Mouse (Mus musculus) CD4-positive, CD25-positive, alpha-beta regulatory T cell, adult 4 months (primary cell): ENCODE data around the gene Arhgap45. TPM values are rescaled to one million over a fixed set of nuclear protein-coding genes. Genes with fewer than 3 reads are reported as not detected.

ENCODE experiments used
- ATAC-seq: one replicate; pipeline ENCODE4 v1.8.0; 2017
- polyA plus RNA-seq, 2 experiments: library from polyadenylated mRNA; unstranded; fragments of 100-300 nt; shearing (Covaris generic); gene quantifications; one replicate each; pipeline ENCODE4 v1.2.1; 2017

The Arhgap45 gene
- polyA plus RNA-seq, 2 experiments from 2014 or later: 233 to 369 TPM

- peak; percentile 60 for ATAC-seq
These were observed 908 bp downstream of the Arhgap45 start for GRCm38 (mm10) chr10:80017361-80017760.

- ATAC-seq: no peak
These were observed 1.3 kb downstream of the Arhgap45 start for GRCm38 (mm10) chr10:80017771-80018170.

- ATAC-seq: peak; percentile 21
These were observed 2.4 kb downstream of the Arhgap45 start for GRCm38 (mm10) chr10:80018739-80019297.

- no peak for ATAC-seq
These were observed 3.1 kb downstream of the Arhgap45 start for GRCm38 (mm10) chr10:80019471-80020131.

- ATAC-seq: no peak
These were observed 3.7 kb downstream of the Arhgap45 start for GRCm38 (mm10) chr10:80020191-80020590.

GRCm38 (mm10) chr10:80020603-80021319, 4.3 kb downstream of the Arhgap45 start:
- no peak for ATAC-seq

- no peak for ATAC-seq
These were observed 4.8 kb downstream of the Arhgap45 start for GRCm38 (mm10) chr10:80021320-80021641.

GRCm38 (mm10) chr10:80022164-80022563, 5.7 kb downstream of the Arhgap45 start:
- no peak for ATAC-seq

- no peak for ATAC-seq
These were observed 6.4 kb downstream of the Arhgap45 start for GRCm38 (mm10) chr10:80022806-80023205.

- ATAC-seq: peak; percentile 23
These were observed 7.3 kb downstream of the Arhgap45 start for GRCm38 (mm10) chr10:80023758-80024157.

- ATAC-seq: peak; percentile 88
These were observed 8.0 kb downstream of the Arhgap45 start for GRCm38 (mm10) chr10:80024229-80025043.

GRCm38 (mm10) chr10:80025044-80025347, 8.5 kb downstream of the Arhgap45 start:
- no peak for ATAC-seq

- no peak for ATAC-seq
These were observed 9.0 kb downstream of the Arhgap45 start for GRCm38 (mm10) chr10:80025463-80025862.

GRCm38 (mm10) chr10:80025889-80026288, 9.4 kb downstream of the Arhgap45 start:
- no peak for ATAC-seq

- ATAC-seq: no peak
These were observed 11.4 kb downstream of the Arhgap45 start for GRCm38 (mm10) chr10:80027681-80028520.

GRCm38 (mm10) chr10:80028521-80028846, 12.0 kb downstream of the Arhgap45 start:
- ATAC-seq: no peak

- ATAC-seq: no peak
These were observed 13.7 kb downstream of the Arhgap45 start for GRCm38 (mm10) chr10:80030191-80030590.

- ATAC-seq: no peak
These were observed 14.3 kb downstream of the Arhgap45 start for GRCm38 (mm10) chr10:80030736-80031135.

- ATAC-seq: peak; percentile 67
These were observed 16.5 kb downstream of the Arhgap45 start for GRCm38 (mm10) chr10:80032799-80033480.

GRCm38 (mm10) chr10:80033511-80034391, 17.3 kb downstream of the Arhgap45 start:
- ATAC-seq: peak; percentile 27

- ATAC-seq: no peak
These were observed 18.7 kb downstream of the Arhgap45 start for GRCm38 (mm10) chr10:80035148-80035547.
